Mouse (Mus musculus) myocyte (in vitro differentiated cells): ENCODE data around the gene Ppp1r12c. TPM values are rescaled to one million over a fixed set of nuclear protein-coding genes. Genes with fewer than 3 reads are reported as not detected.

Experiments
- H3K27me3 ChIP-seq: one replicate; pipeline ENCODE4 v1.6.1; 2011; ENCODE audit not compliant: control insufficient read depth, insufficient read depth, insufficient read length
- H3K36me3 ChIP-seq: one replicate; pipeline ENCODE4 v1.6.1; 2011; ENCODE audit not compliant: control insufficient read depth, insufficient read depth
- H3K4me2 ChIP-seq: one replicate; pipeline ENCODE4 v1.6.1; 2011; ENCODE audit warnings: low read depth, control low read depth
- H3K4me3 ChIP-seq: one replicate; pipeline ENCODE4 v1.5.1; 2011; ENCODE audit warnings: mild to moderate bottlenecking, control low read depth, moderate library complexity
- H3K79me2 ChIP-seq: one replicate; pipeline ENCODE4 v1.6.1; 2011; ENCODE audit not compliant: control insufficient read depth, insufficient read depth
- H3ac ChIP-seq: one replicate; pipeline ENCODE4 v1.6.1; 2011; ENCODE audit not compliant: control insufficient read depth, insufficient read length
- CEBPB ChIP-seq: IDR thresholded peaks from 2 replicates; pipeline ENCODE4 v1.6.1; 2011; ENCODE audit warnings: mild to moderate bottlenecking, moderate library complexity; ENCODE audit not compliant: poor library complexity, insufficient read depth, severe bottlenecking
- E2F4 ChIP-seq: IDR thresholded peaks from one replicate; pipeline ENCODE4 v1.6.1; 2011; ENCODE audit warnings: mild to moderate bottlenecking, control low read depth, moderate library complexity; ENCODE audit not compliant: insufficient read depth
- MAX ChIP-seq: IDR thresholded peaks from one replicate; pipeline ENCODE4 v1.6.1; 2011; ENCODE audit warnings: low read depth, mild to moderate bottlenecking, control low read depth
- MYOD1 ChIP-seq, 3 experiments: IDR thresholded peaks; one replicate each; pipeline ENCODE4 v1.6.1; 2011; ENCODE audit warnings: control low read depth in 2 of 3, low read depth in 2 of 3, mild to moderate bottlenecking in 2 of 3, moderate library complexity in 1 of 3; ENCODE audit not compliant: insufficient read length in 2 of 3, control insufficient read depth in 1 of 3
- MYOG ChIP-seq, 3 experiments: IDR thresholded peaks; one replicate each; pipeline ENCODE4 v1.6.1; 2011; ENCODE audit warnings: control low read depth in 2 of 3, low read depth in 2 of 3, mild to moderate bottlenecking in 2 of 3; ENCODE audit not compliant: insufficient read length in 2 of 3, control insufficient read depth in 1 of 3, insufficient read depth in 1 of 3
- POLR2A ChIP-seq: IDR thresholded peaks from one replicate; pipeline ENCODE4 v1.6.1; 2011; ENCODE audit warnings: low read depth, mild to moderate bottlenecking, control low read depth, moderate library complexity; ENCODE audit not compliant: insufficient read length
- POLR2AphosphoS2 ChIP-seq: IDR thresholded peaks from one replicate; pipeline ENCODE4 v1.6.1; 2011; ENCODE audit warnings: low read depth, control low read depth; ENCODE audit not compliant: insufficient read length
- REST ChIP-seq: IDR thresholded peaks from one replicate; pipeline ENCODE4 v1.6.1; 2011; ENCODE audit warnings: mild to moderate bottlenecking, control low read depth, moderate library complexity; ENCODE audit not compliant: insufficient read depth, insufficient read length
- SRF ChIP-seq: IDR thresholded peaks from one replicate; pipeline ENCODE4 v1.6.1; 2011; ENCODE audit warnings: low read depth; ENCODE audit not compliant: control insufficient read depth, insufficient read length
- TCF12 ChIP-seq: IDR thresholded peaks from one replicate; pipeline ENCODE4 v1.6.1; 2011; ENCODE audit warnings: mild to moderate bottlenecking, control low read depth; ENCODE audit not compliant: poor library complexity, insufficient read depth, severe bottlenecking
- TCF3 ChIP-seq: IDR thresholded peaks from one replicate; pipeline ENCODE4 v1.6.1; 2011; ENCODE audit warnings: low read depth, control low read depth; ENCODE audit not compliant: insufficient read length
- USF1 ChIP-seq: IDR thresholded peaks from one replicate; pipeline ENCODE4 v1.6.1; 2011; ENCODE audit warnings: low read depth, mild to moderate bottlenecking, control low read depth, moderate library complexity
- polyA plus RNA-seq: library from polyadenylated mRNA; unstranded; fragments of >200 nt; fragmentation: generic; extraction: Trizol; gene quantifications from one replicate; pipeline ENCODE4 v1.2.1, GENCODE M21; 2012; ENCODE audit warnings: missing spikeins

The Ppp1r12c gene
- polyA plus RNA-seq, 1 experiment: 39.0 TPM

DNA sequence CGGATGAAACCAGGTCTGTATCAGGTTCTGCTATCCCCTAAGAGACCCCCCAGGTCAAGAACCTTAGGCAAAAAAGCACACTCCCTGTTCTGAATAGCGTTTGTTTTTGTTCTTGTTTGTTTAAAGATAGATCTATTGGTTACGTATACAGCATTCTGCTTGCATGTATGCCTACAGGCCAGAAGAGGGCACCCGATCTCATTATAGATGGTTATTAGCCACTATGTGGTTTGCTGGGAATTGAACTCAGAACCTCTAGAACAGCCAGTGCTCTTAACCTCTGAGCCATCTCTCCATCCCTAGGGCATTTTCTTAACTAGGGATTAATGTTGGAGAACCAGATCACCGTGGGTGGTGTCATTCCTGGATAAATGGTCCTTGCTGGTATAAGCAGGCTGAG is 39.9 kb upstream of the Ppp1r12c start:
- Histone ChIP-seq H3ac (no peak overlapping the region), H3K79me2 (no peaks in the 10 kb centered on the region), H3K4me3 (no peak overlapping the region), H3K36me3 (no peaks in the 10 kb centered on the region), H3K27me3 (peaks cover 10% of the 10 kb centered on the region), H3K4me2 (no peak overlapping the region)
- TF ChIP-seq TCF12 (no peak), MYOD1 (IDR thresholded peaks at IDR 0.05; ENCODE audit: control insufficient read depth in 1 of 3, insufficient read length in 2 of 3, low read depth in 2 of 3) (no peak), MAX (no peak), CEBPB (no peak), POLR2AphosphoS2 (no peak), POLR2A (no peak), E2F4 (no peak), TCF3 (no peak), USF1 (no peak), SRF (no peak), REST (no peak), MYOG (IDR thresholded peaks at IDR 0.05; ENCODE audit: control insufficient read depth in 1 of 3, insufficient read depth in 1 of 3, insufficient read length in 2 of 3, low read depth in 2 of 3) (no peak)

DNA sequence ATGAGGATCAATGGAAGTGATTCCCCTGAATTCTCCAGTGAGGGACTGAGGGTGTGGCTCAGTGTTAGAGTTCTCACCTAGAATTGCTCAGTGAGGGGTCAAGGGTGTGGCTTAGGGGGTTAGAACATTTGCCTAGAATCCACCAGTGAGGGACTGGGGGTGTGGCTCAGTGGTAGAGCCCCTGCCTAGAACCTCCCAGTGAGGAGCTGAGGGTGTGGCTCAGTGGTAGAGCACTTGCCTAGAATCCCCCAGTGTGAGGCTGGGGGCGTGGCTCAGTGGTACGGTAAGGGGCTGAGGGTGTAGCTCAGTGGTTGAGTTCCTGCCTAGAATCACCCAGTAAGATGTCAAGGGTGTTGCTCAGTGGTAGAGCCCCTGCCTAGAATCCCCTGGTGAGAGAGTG is 37.5 kb upstream of the Ppp1r12c start:
- Histone ChIP-seq H3K4me2 (no peak overlapping the region), H3K79me2 (no peaks in the 10 kb centered on the region), H3K4me3 (no peak overlapping the region), H3ac (no peak overlapping the region), H3K27me3 (peaks cover 10% of the 10 kb centered on the region), H3K36me3 (no peaks in the 10 kb centered on the region)
- TF ChIP-seq REST (no peak), TCF3 (no peak), CEBPB (no peak), MYOG (IDR thresholded peaks at IDR 0.05; ENCODE audit: control insufficient read depth in 1 of 3, insufficient read depth in 1 of 3, insufficient read length in 2 of 3, low read depth in 2 of 3) (no peak), SRF (no peak), TCF12 (no peak), E2F4 (no peak), MAX (no peak), USF1 (no peak), POLR2A (no peak), MYOD1 (IDR thresholded peaks at IDR 0.05; ENCODE audit: control insufficient read depth in 1 of 3, insufficient read length in 2 of 3, low read depth in 2 of 3) (no peak), POLR2AphosphoS2 (no peak)

DNA sequence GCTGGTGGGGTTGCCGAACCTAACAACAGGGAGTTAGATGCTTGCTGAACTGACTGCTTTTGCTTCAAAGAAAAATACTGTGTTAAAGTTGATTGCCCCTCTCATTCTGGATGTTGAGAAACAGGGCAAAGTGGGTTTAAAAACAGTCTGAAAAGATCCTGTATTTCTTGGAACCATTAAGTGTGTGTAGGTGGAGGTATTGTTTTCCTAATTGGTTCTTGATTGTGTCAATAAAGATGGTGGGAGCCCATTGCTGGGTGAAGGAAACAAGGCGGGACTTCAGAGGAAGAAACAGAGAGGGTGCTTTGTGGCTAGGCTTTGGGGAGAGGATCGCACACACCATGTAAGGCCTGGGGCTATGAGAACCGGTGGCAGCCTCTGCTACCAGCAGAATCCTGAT is 35.7 kb upstream of the Ppp1r12c start:
- TF ChIP-seq CEBPB (no peak), E2F4 (no peak), POLR2A (no peak), SRF (no peak), POLR2AphosphoS2 (no peak), MYOG (IDR thresholded peaks at IDR 0.05; ENCODE audit: control insufficient read depth in 1 of 3, insufficient read depth in 1 of 3, insufficient read length in 2 of 3, low read depth in 2 of 3) (no peak), MAX (no peak), REST (no peak), MYOD1 (IDR thresholded peaks at IDR 0.05; ENCODE audit: control insufficient read depth in 1 of 3, insufficient read length in 2 of 3, low read depth in 2 of 3) (no peak), TCF12 (no peak), USF1 (no peak), TCF3 (no peak)
- Histone ChIP-seq H3K4me2 (no peak overlapping the region), H3K4me3 (no peak overlapping the region), H3ac (no peak overlapping the region), H3K27me3 (peaks cover under 1% of the 10 kb centered on the region), H3K79me2 (no peaks in the 10 kb centered on the region), H3K36me3 (no peaks in the 10 kb centered on the region)

DNA sequence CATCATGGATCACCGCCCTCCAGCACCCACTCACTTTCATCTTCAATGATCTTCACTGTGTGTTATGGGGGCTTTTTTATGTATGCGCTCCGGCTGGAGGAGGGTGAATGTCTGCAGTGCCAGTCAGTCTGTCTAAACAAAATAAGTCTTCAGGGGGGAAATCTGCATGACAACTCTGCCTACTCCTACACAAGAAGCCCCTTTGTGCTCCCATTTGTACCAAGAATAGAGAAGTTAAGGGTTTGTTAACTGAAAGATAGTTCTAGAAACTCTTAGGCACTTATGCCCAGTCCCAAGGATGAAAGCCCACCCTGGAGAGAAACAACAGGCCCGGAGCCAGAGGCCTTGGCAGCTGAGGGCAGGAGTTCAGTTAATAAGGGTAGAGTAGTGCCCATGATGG is 34.9 kb upstream of the Ppp1r12c start:
- no peak for TF ChIP-seq TCF3
- no peak for TF ChIP-seq MAX
- TF ChIP-seq E2F4: no peak
- no peak for TF ChIP-seq POLR2A
- no peak for TF ChIP-seq TCF12
- TF ChIP-seq POLR2AphosphoS2: no peak
- TF ChIP-seq SRF: no peak
- TF ChIP-seq MYOG (IDR thresholded peaks at IDR 0.05; ENCODE audit: control insufficient read depth in 1 of 3, insufficient read depth in 1 of 3, insufficient read length in 2 of 3, low read depth in 2 of 3): no peak
- TF ChIP-seq MYOD1 (IDR thresholded peaks at IDR 0.05; ENCODE audit: control insufficient read depth in 1 of 3, insufficient read length in 2 of 3, low read depth in 2 of 3): no peak
- TF ChIP-seq USF1: no peak
- TF ChIP-seq REST: no peak
- TF ChIP-seq CEBPB: no peak
- Histone ChIP-seq H3K4me2 (no peak overlapping the region), H3K36me3 (no peaks in the 10 kb centered on the region), H3K4me3 (no peak overlapping the region), H3K27me3 (no peaks in the 10 kb centered on the region), H3K79me2 (no peaks in the 10 kb centered on the region), H3ac (no peak overlapping the region)
